Mouse (Mus musculus) right cerebral cortex, postnatal 36 days (tissue): ENCODE results near the gene Nrxn3.

Experiments used
- DNase-seq, 2 experiments: peaks; one replicate each; pipeline ENCODE4 v3.0.0; 2022; ENCODE audit warnings: low spot score in 2 of 2, mixed read lengths in 1 of 2

Nrxn3 gene

DNA sequence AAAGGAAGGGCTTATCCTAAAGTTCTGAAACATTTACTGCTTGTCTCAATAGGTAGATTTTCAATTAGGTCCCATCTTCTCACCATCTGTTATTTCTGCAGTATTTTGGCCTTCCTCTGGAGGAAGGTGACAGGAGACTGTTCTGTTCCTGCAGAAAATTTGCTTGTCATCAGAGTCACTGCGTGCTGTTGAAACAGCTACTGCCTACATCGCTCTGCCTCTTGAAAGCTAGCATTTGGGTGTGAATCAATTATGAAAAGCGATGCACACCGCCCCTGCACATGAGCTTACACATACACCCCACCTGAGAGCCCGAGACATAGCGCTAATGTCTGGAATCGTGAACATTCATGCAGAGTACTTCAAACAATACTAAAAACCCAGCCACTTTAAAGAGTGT, 966.4 kb downstream of the Nrxn3 start:
- DNase-seq: peak; percentile 43 to 80

DNA sequence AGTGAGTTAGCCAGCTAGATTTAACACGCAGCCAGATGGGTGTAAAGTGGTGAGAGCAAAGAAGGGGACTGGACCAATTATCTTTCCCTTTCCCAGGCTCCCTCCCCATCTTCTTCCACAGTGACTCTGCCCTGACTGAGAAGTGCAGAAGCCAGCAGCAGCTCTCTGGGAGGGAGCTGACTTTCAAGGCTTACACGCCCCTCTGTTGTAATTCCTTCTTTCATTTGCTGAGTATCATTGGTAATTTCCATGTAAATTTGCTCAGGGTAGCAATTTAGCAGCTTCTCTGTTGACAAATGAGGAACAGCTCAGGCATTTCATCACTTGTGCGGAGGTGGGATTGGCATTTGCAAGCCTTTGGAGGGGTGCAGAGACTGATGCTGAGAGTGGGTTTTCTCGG, 976.8 kb downstream of the Nrxn3 start:
- DNase-seq: no peak

DNA sequence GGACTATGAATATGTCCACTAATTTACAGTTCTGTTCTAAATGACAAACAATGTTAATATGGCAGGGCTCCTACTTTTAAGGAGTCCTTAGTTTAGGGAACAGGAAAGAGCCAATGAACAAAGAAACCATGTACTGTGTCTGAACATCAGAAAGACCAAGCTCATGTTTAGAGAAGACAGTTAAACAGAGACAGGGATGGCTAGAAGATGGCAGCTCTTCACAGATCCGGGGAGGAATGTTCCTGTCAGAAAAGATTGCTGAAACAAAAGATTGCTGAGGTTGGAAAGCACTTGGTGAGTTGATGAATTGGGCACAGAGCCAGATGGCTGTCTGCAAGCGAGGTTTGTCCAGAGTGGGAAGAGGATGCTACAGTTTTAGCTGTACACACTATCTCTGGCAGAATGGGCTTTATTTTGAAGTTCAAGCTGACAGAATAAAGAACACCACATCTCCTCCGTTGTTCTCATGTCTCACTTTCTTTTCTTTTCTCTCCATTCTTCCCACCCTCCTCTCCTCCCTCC, 978.3 kb downstream of the Nrxn3 start:
- DNase-seq: no peak

DNA sequence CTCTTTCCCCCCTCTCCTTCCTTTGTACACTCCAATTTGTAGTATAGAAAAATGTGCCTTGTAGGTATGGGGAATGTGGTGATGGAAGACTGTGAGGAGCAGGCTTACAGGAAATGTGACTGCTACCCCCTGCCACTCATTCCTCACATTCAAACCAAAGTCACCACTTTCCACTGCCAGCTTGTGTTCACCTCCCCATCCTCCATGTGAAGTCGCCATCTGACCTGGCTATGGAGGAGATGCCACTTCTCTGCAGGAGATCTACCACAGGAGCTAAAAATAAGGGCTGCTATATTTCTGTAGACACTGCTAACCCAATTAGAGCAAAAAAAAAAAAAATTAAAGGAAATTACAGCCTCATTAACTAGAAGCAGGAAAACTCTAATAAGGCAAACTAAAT, 980.3 kb downstream of the Nrxn3 start:
- DNase-seq: no peak

DNA sequence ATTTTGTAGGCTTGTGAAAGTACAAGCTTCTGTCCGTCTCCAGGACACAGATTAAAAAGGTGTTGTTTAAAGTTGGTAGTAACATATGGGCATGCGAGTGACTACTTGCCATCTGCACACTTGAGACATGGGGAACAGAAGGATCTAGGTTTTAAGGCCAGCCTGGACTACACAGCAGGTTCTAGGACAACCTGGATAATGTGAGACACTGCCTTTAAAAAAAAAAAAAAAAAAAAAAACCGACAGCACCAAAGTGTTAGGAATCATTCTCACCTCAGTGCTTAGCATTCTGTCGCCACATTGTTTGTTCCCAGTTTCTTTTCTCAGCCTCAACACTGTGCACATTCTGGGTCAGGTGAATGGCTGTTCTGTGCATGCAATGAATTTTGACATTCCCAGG, 985.2 kb downstream of the Nrxn3 start:
- DNase-seq: no peak

DNA sequence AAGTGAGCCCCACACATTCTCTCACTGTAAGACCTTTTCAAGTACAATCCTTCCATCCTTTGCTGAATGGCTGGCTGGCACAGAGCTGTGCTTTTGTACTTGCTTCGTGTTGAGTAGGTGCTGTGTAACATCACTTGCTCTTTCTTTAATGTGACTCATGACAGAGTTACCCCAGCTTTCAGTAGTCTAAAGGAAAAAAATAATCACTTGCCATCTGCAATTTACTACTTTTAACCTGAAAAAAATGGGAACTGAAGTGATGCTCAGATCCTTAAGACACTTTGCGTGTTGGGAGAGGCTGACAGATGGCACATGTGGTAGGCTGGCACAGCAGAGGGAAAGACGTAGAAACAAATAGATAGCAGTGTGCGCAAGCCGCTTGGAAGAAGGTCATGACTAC, 987.8 kb downstream of the Nrxn3 start:
- DNase-seq: peak; percentile 55 to 75

DNA sequence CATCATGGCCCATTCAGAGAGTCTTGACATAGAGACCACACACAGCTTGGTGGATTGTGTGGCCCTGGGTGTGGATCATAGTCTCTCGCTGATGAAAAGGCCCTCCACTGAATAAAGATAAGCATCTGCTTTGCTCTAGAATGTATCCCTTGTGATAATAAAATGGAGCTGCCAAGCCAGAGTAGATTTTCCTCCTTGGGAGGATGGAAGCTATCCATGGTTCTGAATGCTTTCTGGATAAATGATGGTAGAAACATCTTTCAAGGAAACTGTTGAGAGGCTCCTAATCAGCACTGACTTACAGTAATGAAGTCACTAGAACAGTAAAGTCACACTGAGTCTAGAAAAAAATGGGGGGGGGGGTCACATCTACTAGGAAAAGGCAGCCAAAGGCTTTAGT, 989.1 kb downstream of the Nrxn3 start:
- no peak for DNase-seq

DNA sequence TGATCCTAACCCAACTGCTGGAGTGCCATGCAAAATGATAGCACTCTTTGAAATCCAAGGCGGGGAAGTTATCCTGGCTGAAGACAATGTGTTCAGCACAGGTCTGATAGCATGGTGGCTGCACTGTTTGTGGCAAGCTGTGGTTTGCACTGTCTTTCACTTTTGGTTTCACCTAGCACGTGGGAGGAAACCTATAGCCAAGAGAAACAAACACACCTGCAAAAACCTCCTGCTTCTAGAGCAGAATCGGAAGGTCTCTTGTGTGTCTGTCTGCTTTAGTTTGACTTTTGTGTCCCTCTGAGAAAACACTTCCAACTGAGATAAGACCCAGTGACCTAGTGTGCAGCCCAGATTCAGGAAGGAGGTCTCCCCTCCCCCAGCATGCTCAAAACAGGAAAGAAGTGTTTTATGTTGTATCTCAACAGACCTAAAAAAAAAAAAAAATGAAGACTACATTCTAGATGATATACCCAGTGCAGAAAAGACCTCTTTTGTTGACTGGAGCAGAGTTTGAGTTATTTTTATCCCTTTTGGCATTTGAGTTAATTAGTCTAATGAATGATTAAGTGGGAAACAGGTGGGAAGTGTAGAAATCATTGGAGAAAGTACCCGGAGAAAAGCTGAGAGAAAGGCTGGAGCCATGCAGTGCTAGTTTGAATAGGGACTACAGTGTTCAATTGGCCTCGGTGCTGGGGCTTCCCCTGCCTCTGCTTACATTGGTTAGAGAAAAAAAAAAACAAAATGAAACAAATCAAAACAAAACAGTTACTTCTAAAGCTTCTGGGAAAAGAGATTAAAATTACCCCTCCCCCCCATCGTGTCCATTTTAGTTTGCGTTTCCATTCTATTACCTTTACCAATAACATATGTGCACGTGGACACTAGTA, 996.8 kb downstream of the Nrxn3 start:
- no peak for DNase-seq

DNA sequence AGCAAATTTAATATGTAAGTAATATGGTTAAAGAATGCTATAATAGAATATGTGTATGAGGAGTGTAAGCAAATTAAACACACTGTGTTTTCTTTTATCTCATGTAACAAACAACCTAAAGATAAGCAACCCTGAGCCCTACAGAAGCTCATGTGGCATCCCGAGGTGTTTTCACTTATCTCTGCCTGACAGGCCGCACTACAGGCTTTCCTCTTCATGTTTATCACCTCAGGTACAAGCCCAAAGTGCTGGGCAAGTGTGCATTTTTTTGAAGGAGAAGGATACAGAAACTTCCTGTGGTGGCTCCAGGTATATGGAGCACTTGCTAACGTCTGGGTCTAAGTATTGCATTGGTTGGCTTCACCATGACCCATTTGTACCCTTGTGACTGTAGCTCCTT, 998.3 kb downstream of the Nrxn3 start:
- no peak for DNase-seq

DNA sequence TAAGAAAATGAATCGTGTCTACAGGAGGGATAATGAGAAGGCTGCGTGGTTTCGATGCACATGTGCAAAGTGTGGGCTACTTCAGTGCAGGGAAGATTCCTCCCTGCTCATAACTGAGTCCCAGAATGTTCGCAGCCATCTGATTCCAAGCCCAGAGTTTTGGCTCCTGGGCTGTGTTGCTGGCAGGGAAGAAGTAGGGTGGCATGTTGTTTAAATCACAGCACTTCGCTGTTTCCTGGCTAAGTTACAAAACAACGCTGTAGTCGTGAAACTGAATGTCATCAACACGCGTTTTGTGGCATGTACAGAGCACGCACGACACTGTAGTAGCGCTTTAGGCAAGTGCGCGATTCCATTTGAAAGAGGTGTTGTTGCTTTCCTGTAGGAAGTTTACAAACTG, 999.8 kb downstream of the Nrxn3 start:
- peak; percentile 46 to 70 for DNase-seq

DNA sequence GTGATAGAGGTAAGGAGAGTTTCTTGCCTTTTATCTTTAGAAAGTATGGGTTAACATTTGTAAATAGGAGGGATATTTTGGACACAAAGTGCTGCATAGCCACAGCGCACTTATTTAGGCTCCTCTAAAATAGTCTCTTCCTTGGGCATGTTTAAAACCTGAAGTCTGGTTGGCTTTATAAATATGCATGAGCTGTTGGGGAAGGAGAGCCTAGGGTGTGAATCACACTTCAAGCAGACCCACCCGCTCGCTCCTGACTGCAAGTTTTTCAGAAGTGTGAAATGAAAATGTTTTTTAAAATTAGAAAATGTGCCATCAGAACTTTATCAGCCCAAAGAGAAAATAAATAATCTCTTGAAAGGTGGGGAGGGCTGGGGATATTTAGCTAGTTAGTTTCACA, 1001.4 kb downstream of the Nrxn3 start:
- DNase-seq: peak; percentile 30 to 62

DNA sequence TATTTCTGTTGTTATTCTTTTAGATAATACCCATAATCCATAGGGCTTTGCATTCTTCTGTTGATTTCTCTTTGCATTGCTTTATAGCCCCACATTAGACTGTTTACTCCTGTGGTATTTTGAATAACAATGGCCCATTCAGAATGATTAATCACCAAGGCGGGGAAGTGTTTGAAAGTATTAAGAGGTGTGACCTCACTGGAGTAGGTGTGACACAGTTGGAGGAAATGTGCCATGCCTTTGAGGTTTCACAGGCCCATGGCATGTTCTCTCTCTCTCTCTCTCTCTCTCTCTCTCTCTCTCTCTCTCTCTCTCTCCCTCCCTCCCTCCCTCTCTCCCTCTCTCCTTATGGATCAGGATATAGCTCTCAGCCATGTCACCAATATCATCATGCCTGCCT, 1019.6 kb downstream of the Nrxn3 start:
- DNase-seq: no peak

DNA sequence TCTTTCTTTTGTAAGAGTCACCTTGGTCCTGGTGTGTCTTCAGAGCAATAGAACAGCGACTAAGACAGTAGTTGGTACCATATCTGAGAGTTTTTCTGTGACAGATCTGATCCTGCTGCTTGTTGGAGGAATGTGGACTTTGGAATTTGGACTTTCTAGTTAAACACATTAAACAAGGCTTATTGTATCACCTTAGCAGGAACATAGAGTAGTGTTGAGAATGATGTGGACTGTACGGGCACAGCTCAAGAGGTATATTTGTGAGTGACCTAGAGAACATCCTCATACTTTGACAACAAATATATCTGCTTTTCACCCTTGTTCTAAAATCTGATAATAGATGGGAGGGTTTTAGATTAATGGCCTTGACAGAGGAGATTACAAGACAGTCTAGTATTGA, 1020.1 kb downstream of the Nrxn3 start:
- DNase-seq: no peak

DNA sequence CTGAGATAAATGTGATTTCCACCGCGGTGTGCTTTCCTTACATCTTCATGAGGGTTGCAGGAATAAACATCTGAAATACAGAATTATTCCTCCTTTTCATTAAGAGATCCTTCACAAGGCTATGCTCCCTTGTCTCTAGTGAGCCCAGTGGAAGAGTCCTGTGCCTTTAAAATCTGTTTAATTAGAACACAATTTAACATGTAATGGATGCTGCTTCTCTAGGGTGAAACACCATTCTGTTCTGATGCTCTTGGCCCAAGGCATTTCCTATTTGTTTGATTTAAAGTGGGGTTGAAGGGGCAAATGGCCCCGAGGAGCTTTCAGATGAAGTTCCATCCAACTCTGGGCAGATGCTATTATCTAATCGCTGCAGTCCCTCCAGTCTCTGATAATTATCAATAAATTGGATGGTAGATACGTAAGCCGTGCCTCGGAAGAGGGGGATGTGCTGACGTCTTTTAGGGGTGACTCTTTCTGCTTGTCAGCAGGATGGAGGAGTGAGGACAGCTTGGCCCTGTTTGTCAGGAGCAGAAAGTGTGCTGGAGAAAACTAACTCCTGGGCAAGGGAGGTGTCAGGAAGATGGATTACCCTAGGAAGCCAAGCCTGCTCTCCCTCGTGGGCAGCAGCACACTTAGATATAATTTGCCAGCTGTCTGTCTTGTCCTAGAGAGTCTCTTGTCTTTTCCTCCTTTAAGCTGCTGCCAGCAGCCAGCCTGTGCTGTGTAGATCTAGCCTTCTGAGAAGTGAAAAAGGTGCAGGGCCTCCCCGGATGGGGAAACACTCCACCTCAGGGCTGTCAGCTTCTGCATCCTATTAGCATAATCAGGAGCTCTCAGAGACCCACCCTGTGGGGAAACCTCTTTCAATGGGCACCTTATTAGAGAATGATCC, 1041.8 kb downstream of the Nrxn3 start:
- no peak for DNase-seq

DNA sequence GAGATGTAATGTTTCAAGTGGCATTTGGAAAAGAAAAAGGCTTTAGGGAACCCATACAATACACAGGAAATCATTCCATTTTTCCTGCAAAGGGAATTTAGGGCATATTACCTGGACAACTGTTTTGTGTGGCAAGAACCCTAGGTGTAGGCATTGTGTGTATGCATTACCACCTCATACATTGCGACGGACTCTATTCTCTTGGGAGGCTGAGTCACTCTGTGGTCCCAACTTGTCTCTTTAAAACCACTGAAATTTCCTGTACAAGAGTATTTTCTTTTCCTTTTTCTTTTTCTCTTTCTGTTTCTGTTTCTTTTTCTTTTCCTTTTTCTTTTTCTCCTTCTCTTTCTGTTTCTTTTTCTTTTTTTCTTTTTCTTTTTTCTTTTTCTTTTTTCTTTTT, 1042.5 kb downstream of the Nrxn3 start:
- no peak for DNase-seq

DNA sequence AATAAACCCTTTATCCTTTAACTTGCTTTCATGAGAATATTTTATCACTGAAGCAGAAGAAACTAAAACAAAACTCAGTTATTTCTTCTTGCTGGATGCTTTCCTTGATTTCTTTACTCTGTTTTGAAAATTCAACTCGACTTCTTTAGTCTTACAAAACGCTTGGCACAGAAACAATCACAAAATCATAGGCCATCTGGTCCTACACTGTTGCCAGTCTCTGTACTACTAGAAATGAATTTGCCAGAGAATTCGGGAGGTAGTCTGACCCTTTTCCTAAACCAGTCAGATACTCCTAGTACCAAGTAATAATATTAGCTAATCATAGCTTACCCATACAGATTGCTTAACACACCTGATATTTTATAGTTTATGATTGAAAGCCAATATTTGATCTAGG, 1066.1 kb downstream of the Nrxn3 start:
- DNase-seq: no peak

DNA sequence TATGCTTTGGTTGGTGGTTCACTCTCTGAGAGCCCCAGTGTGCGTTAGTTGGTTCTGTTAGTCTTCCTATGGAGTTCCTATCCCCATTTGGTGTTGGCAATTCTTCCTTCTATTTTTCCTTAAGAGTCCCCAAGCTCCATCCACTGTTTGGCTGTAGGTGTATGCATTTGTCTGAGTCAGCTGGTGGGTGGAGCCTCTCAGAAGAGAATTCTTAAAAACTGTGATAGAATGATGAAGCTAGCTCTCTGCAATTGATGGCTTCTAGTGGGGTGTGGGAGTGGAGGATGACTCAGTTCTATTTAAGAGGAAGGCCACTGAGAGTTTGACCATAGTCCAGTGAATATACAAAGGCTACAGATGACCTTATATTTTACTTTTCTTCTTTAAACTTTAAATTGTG, 1067.3 kb downstream of the Nrxn3 start:
- DNase-seq: peak in 1 of 2 experiments; percentile 32

DNA sequence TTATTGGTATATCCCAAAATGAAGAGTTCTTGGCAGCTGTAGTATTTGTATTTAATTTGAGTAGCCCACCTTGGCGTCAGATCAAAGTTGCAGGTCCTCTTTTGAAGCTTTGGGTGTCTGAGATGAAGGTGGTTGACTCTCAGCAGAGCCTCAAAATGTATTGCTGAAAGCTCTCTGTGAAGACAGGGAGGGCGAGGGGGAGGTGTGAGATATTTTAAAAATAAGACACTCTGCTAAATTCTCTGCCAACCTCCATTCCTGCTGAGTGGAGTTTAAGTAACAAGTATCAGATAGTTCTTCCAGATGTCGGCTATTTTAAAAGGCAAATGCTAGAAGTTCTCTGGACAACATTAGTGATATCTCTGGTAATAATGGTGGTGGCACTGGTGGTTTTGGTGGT, 1069.2 kb downstream of the Nrxn3 start:
- peak in 1 of 2 experiments; percentile 42 for DNase-seq

DNA sequence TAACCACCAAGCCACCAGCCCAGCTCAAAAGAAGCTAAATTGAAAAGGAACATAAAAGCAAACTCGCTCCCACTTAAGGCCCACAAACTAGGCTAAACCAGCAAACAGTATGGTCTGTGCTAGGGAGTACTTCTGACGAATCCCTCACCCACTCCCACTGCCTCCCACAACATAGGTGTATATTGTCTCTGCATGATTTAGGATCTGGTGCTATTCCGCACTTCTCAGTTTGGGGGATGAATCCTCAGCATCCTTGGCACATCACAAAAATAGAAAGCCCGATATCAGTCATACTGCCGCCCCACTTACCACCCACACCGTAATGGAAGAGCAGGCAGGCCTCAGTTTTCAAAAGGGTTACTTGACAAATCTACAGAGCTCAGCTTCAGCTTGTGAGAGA, 1072.1 kb downstream of the Nrxn3 start:
- DNase-seq: peak; percentile 20 to 39

DNA sequence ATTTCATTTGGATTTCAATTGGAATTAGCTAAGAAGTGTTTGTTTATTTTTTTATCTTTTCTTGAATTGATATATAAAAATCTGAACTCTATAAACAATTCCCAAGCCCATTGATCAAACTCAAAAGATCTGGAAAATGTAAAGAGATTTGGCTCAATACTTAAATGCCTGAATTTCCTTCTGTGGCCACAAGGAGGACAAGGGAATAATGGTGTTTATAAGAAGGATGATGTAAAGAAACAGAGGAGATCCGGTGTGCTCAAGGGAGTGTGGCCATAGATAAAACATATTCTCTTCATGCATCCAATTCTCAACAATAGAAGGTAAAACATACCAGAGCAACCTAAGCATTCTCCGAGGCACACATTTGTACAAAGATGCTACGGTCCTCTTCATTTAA, 1085.5 kb downstream of the Nrxn3 start:
- DNase-seq: no peak

DNA sequence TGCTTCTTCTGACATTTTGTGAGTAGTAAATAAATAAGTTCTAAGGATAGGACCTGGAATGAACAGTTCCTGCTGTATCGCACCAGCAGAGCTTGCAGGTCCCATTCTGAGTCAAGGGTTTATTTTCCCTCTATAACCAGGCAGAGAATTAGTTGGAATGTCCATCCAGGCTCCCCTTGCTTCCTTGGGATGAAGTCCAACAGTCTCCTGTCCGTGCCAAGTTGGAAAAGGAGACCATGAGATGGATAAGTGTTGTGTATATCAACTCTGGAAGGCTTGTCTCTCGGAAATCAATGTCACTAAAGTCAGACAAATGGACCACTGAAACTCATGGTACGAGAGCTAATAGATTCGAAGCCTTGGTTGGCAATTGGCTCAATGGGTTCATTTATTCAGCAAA, 1087.5 kb downstream of the Nrxn3 start:
- no peak for DNase-seq

DNA sequence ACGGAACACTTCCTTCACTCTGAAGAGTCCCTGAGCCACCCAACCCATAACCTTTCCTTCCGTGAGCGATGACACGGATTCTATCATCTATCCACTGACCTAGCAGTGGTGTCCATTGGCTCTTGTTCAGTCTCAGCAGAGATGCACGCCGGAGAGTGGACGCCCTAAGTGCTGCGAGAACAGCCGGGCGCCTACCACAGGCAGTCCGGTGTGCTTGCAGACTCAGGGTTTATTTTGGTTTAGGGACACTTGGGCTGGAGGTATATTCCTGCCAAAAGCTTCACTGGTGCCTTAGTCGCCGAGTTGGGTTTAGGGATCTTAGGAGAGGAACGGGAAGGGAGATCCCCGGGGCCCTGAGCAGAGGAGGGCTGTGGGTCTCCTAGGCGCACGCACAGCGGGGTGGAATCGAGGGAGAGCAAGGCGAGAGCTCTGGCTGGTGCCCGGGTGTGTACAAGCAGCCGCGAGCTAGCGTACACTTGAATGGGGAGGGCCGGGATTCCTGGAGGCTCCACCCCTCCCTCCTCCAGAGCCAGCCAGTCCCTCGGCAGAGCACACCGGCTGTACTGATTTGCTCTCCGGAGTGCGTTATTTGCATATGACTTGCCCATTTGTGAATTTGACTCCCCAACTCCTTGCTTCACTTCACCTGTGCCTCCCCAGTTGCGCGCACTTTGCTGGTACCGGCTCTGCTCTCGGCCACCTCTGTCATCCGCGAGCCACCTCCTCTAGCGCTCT, 1089.3 kb downstream of the Nrxn3 start:
- peak; percentile 73 to 83 for DNase-seq
